Mouse (Mus musculus) forebrain, embryonic 14.5 days (tissue): ENCODE results near the gene Gpr85. TPM values are rescaled to one million over a fixed set of nuclear protein-coding genes. Genes with fewer than 3 reads are reported as not detected.
A peak's percentile ranks its signal among the peaks of the same experiment; 100 is the strongest.

Source experiments
- ATAC-seq: fragments of 200-750 bp; cut with Nextera tagmentation; 2 replicates; pipeline ENCODE4 v1.8.0; 2017; ENCODE audit warnings: mild to moderate bottlenecking, moderate library complexity
- DNase-seq: peaks from one replicate; pipeline ENCODE4 v3.0.0-alpha.2; 2015; ENCODE audit warnings: low spot score
- H3K27ac ChIP-seq: fragments of 300-500 bp; sonication (generic); 2 replicates; pipeline ENCODE4 v1.5.1; 2014; ENCODE audit warnings: low read depth, mild to moderate bottlenecking, control low read depth, low read length, moderate library complexity
- H3K27me3 ChIP-seq: fragments of 300-500 bp; sonication (generic); replicated peaks from 2 replicates; pipeline ENCODE4 v1.6.1; 2014; ENCODE audit warnings: low read length, control low read depth, mixed read lengths; ENCODE audit not compliant: control insufficient read depth, insufficient read depth
- H3K36me3 ChIP-seq: fragments of 300-500 bp; sonication (generic); 2 replicates; pipeline ENCODE4 v1.6.1; 2014; ENCODE audit warnings: low read length, control low read depth; ENCODE audit not compliant: control insufficient read depth, insufficient read depth
- H3K4me1 ChIP-seq: fragments of 300-500 bp; sonication (generic); 2 replicates; pipeline ENCODE4 v1.6.1; 2014; ENCODE audit warnings: antibody characterized with exemption, low read length, control low read depth; ENCODE audit not compliant: control insufficient read depth, insufficient read depth
- H3K4me2 ChIP-seq: fragments of 300-500 bp; sonication (generic); 2 replicates; pipeline ENCODE4 v1.6.1; 2014; ENCODE audit warnings: mild to moderate bottlenecking, control low read depth, low read length
- H3K4me3 ChIP-seq: fragments of 300-500 bp; sonication (generic); 2 replicates; pipeline ENCODE4 v1.5.1; 2014; ENCODE audit warnings: low read depth, low read length, control low read depth
- H3K9ac ChIP-seq: fragments of 300-500 bp; sonication (generic); 2 replicates; pipeline ENCODE4 v1.6.1; 2014; ENCODE audit warnings: mild to moderate bottlenecking, low read length, control low read depth, moderate library complexity
- H3K9me3 ChIP-seq: fragments of 300-500 bp; sonication (generic); replicated peaks from 2 replicates; pipeline ENCODE4 v1.6.1; 2016; ENCODE audit warnings: low read length, control low read depth, mixed read lengths; ENCODE audit not compliant: control insufficient read depth
- WGBS: fragments of 180-500 bp; shearing (Covaris S2); extraction: QIAGEN DNeasy Blood & Tissue Kit; methylation state at CpG from one replicate; pipeline ENCODE4 v1.1.7; 2014; 5-methylcytosine and 5-hydroxymethylcytosine counted together
- polyA plus RNA-seq: library from polyadenylated mRNA; unstranded; fragments of >200 nt; fragmentation: Nextera tagmentation; extraction: Ambion mirVana; gene quantifications from 2 replicates; pipeline ENCODE4 v1.2.1, GENCODE M21; 2014

The Gpr85 gene
- polyA plus RNA-seq, 1 experiment from 2014 or later: 113 TPM

DNA sequence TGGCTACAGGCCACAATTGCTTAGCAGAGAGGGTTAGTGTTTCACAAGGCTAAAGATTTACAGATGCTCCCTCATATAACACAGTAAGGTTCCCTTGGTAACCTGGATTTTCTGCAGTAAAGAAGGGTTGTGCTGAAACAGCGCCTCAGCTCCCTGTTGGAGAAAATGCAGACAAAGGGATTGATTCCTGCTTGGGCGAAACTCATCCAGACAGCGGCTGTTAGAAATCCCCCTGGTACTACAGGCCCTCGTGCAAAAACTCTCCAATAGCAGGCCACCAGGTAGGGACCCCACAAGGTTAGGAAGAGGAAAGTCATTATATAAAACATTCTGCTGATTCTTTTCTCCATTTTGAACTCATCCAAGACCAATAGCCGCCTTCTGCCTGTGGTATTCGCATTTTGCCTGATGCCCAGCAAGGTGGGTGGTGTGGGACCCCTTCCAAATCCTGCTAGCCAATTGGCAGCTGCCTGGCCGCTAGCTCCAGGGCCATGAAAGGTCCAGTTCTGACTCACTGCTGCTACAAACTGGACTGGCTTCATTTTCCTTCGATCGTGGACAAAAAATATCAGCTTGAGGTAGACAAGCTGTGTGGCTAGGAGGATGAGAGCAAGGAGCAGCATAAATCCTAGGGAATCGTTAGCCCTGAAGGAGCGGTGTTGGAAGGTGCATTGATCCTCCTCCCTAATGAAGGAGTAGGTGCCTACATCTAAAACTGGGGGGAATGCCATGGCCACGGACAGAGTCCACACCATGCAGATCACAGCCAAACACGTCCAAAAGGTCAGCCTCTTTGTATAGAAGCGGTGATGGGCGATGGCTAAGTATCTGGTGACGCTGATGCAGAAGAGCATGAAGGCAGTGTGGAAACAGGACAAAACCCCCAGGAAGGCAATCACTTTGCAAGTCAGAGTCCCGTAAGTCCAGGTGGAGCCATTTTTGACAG, 3.7 kb downstream of the Gpr85 start:
- 47% methylated on average over 17 of the region's 17 CpGs for WGBS
- Histone ChIP-seq H3K27me3 (no peaks in the 10 kb centered on the region), H3K9me3 (no peaks in the 10 kb centered on the region), H3K36me3 (no peaks in the 10 kb centered on the region), H3K4me1 (peaks cover 14% of the 10 kb centered on the region; the same call in 1 of the 2 replicates), H3K9ac (peak overlapping the region; percentile 97), H3K4me3 (peak overlapping the region; percentile 65), H3K27ac (peak overlapping the region; percentile 99), H3K4me2 (peak overlapping the region; percentile 77)
- ATAC-seq (peak; percentile 21), DNase-seq (peak; percentile 76)

DNA sequence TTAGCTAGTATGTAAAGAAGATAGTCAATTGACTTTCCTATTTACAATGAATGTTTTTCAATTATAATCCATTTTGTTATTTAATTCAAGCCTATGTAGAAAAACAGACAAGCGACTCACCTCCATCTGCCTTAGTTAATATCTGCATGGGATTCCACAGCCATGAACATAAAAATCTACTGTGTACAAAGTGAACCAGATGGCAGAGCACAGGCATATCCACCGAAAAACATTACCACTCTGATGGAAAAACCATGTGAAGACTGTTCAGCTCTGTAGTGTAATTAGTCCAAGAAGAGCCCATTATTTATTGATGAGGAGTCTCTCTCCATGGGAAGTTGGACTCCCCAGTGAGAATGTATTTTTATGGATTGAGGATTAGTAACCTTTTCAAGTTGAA, 7.0 kb downstream of the Gpr85 start:
- H3K36me3 ChIP-seq: no peaks in the 10 kb centered on the region
- H3K27ac ChIP-seq: no peak overlapping the region
- peak overlapping the region; percentile 28 for H3K4me2 ChIP-seq
- H3K9ac ChIP-seq: no peak overlapping the region
- H3K27me3 ChIP-seq: no peaks in the 10 kb centered on the region
- ATAC-seq: no peak
- no peaks in the 10 kb centered on the region for H3K9me3 ChIP-seq
- H3K4me1 ChIP-seq: peaks cover 11% of the 10 kb centered on the region; the same call in 1 of the 2 replicates
- DNase-seq: peak; percentile 22
- no peak overlapping the region for H3K4me3 ChIP-seq
- 40% methylated on average over 2 of the region's 2 CpGs for WGBS

DNA sequence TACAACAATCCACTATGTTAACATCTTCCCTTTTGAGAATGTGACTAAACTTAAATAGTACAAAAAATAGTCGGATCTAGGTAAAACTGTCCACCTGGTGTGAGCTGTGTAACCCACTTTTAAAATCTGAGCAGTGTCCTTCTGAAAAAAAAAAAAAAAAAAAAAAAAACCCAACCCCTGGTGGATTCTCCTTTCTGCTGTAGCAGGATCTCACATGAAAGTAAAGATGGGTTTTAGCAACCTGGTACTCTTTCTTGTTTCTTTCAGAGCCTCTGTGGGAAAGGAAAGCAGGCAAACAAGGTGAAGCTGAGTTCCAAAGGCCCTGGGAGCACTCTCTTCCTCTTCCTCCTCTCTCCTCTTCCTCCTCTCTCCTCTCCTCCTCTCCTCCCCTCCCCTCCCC, 10.9 kb downstream of the Gpr85 start:
- H3K27me3 ChIP-seq: no peaks in the 10 kb centered on the region
- no peak overlapping the region for H3K9ac ChIP-seq
- no peak overlapping the region for H3K27ac ChIP-seq
- DNase-seq (no peak), ATAC-seq (no peak)
- no peak overlapping the region for H3K4me3 ChIP-seq
- H3K4me2 ChIP-seq: no peak overlapping the region
- H3K36me3 ChIP-seq: no peaks in the 10 kb centered on the region
- H3K9me3 ChIP-seq: no peaks in the 10 kb centered on the region
- H3K4me1 ChIP-seq: peaks cover 7% of the 10 kb centered on the region; the same call in 1 of the 2 replicates
- 76% methylated on average over 1 of the region's 1 CpGs for WGBS

DNA sequence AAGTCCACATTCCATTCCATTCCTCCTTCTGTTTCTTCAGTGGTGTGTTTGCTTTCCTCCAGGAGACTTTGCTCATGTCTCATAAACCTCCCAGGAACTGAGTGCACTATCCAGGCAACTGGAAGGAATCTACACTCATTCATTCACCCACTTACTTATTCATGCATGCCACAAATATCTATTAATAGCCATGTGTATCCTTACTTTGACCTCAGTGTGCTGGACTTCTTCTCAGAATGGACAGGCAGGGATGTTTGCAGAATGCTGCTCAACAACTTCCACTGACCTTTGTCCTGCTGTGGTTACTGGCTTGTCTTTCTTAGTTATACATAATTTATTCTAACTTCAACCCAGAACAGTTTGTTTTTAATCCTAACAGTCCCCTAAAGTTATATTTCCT, 23.1 kb downstream of the Gpr85 start:
- Histone ChIP-seq H3K36me3 (no peaks in the 10 kb centered on the region), H3K4me2 (no peak overlapping the region), H3K27ac (no peak overlapping the region), H3K9ac (no peak overlapping the region), H3K4me3 (no peak overlapping the region), H3K27me3 (no peaks in the 10 kb centered on the region), H3K9me3 (no peaks in the 10 kb centered on the region), H3K4me1 (no peaks in the 10 kb centered on the region)
- DNase-seq: no peak
- ATAC-seq: no peak

DNA sequence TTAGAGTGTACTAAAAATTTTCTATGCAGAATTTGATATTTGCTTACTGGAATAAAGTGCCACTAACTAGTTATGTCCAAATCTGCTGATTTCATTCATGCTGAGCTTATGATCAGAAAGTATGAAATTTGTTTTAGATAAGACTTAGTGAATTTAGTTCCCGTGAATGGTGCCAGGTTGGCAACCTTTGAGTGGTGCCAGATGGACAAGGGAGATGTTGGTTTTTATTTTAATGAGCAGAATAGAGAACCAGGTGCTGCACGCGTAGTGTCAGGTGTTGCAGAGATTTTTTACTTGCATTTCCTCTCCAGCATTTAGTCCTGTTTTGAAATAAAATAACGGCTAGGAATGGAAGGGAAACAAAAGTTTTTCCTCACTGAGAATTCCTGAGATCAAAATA, 27.6 kb downstream of the Gpr85 start:
- Histone ChIP-seq H3K36me3 (no peaks in the 10 kb centered on the region), H3K4me1 (no peaks in the 10 kb centered on the region), H3K4me3 (no peak overlapping the region), H3K9ac (no peak overlapping the region), H3K9me3 (no peaks in the 10 kb centered on the region), H3K27ac (no peak overlapping the region), H3K27me3 (no peaks in the 10 kb centered on the region), H3K4me2 (no peak overlapping the region)
- no peak for ATAC-seq
- no peak for DNase-seq
- 79% methylated on average over 4 of the region's 4 CpGs for WGBS

DNA sequence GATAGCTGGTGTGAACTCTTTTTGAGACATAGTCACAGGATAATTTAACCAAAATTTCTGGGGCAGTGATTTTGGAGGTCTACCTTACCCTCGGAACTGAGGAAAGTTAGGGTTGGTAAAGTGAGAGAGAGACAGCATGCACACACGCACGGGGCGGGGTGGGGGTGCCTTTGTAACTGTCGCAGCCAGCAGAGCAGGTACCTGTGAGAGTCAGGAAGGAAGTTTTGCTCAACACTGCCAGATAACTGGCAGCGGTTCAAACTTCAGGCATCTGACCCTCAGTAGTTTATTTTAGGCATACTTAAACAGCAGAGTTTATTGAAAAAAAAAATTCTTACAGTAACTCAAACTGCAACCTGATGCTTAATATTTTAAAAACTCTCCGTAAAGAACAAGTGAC, 39.7 kb downstream of the Gpr85 start:
- DNase-seq (no peak), ATAC-seq (no peak)
- H3K9me3 ChIP-seq: no peaks in the 10 kb centered on the region
- H3K27ac ChIP-seq: no peak overlapping the region
- no peaks in the 10 kb centered on the region for H3K4me1 ChIP-seq
- no peak overlapping the region for H3K4me2 ChIP-seq
- no peak overlapping the region for H3K9ac ChIP-seq
- H3K36me3 ChIP-seq: no peaks in the 10 kb centered on the region
- no peak overlapping the region for H3K4me3 ChIP-seq
- no peaks in the 10 kb centered on the region for H3K27me3 ChIP-seq
- 78% methylated on average over 7 of the region's 7 CpGs for WGBS

DNA sequence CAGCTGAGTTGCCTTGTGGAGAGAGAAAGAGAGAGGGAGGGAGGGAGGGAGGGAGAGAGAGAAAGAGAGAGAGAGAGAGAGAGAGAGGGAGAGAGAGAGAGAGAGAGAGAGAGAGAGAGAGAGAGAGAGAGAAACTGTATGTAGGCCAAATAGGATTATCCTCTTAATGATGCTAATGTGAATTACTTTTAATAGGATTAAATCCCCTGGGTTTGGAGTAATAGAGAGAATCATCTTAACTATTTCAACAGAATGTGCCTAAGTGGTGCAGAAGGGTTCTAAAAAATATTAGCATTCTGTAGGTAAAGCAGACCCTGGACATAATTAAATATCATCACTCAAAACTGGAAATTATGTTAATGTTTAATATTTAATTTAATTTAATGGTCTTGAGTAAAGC, 42.4 kb downstream of the Gpr85 start:
- no peaks in the 10 kb centered on the region for H3K9me3 ChIP-seq
- H3K4me2 ChIP-seq: no peak overlapping the region
- DNase-seq (no peak), ATAC-seq (no peak)
- H3K27ac ChIP-seq: no peak overlapping the region
- H3K9ac ChIP-seq: no peak overlapping the region
- H3K4me1 ChIP-seq: no peaks in the 10 kb centered on the region
- H3K27me3 ChIP-seq: no peaks in the 10 kb centered on the region
- H3K36me3 ChIP-seq: no peaks in the 10 kb centered on the region
- no peak overlapping the region for H3K4me3 ChIP-seq

Other genes starting within 250 kb of the Gpr85 start
- 24.6 and 29.4 TPM in 2 replicates for gene Tmem168, start 231.8 kb downstream of the Gpr85 start, polyA plus RNA-seq
- gene Bmt2, start 162.0 kb downstream of the Gpr85 start, polyA plus RNA-seq: 21.3 and 27.5 TPM in 2 replicates
- gene 2610001J05Rik, start 31.6 kb upstream of the Gpr85 start, polyA plus RNA-seq: 73.0 and 76.9 TPM in 2 replicates